Mouse (Mus musculus) MEL (cell line): ENCODE results near the gene Zfp64.

Source experiments
- CTCF ChIP-seq, 3 experiments: IDR thresholded peaks in 2 of 3; conservative IDR thresholded peaks in 1 of 3; 2 replicates each; pipeline ENCODE4 v1.5.1; 2011 to 2012; ENCODE audit warnings: low read length in 3 of 3, low read depth in 2 of 3, mild to moderate bottlenecking in 2 of 3, improper control_type of control experiment in 1 of 3, inconsistent platforms in 1 of 3, mixed read lengths in 1 of 3, moderate library complexity in 1 of 3; ENCODE audit not compliant: control insufficient read depth in 1 of 3, insufficient read depth in 1 of 3, poor library complexity in 1 of 3, severe bottlenecking in 1 of 3
- POLR2A ChIP-seq, 2 experiments: IDR thresholded peaks; 2 replicates each; pipeline ENCODE4 v1.6.1; 2011 to 2012; ENCODE audit warnings: low read length in 2 of 2, mild to moderate bottlenecking in 2 of 2, control low read depth in 1 of 2, improper control_type of control experiment in 1 of 2, low read depth in 1 of 2, moderate library complexity in 1 of 2; ENCODE audit not compliant: control insufficient read depth in 1 of 2, insufficient read depth in 1 of 2, poor library complexity in 1 of 2
- POLR2AphosphoS2 ChIP-seq: IDR thresholded peaks from 2 replicates; pipeline ENCODE4 v1.6.1; 2011; ENCODE audit warnings: low read length, improper control_type of control experiment

DNA sequence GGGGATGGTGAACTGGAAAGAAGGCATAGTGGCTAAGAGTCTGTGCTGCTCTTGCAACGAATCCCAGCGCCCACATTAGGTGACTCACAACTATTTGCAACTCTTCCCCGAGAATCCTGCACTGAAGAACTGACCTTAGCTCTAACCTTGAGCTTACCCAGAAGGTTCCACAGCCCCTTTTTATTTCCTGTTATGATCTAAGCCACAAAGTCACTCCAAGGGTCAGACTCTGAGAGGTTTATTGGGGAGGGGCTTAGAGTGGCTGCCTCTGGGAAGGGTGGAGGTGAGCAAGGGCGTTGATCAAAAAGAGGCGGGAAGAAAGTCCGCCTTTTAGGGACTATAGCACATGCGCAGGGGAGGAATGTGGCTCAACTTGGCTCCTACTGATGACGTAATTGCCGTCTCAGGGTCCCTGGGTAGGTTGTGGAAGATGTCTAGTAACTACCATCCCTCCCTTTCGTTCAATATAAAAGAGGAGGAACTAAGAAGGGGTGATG lies 511 bp upstream of the Zfp64 start:
- TF ChIP-seq CTCF (IDR thresholded peaks at IDR 0.05 in 2 of 3, conservative IDR thresholded peaks at IDR 0.05 in 1 of 3; ENCODE audit: control insufficient read depth in 1 of 3, insufficient read depth in 1 of 3, low read depth in 2 of 3, low read length in 3 of 3, poor library complexity in 1 of 3, severe bottlenecking in 1 of 3) (no peak), POLR2A (IDR thresholded peaks at IDR 0.05; ENCODE audit: control insufficient read depth in 1 of 2, insufficient read depth in 1 of 2, low read depth in 1 of 2, low read length in 2 of 2, poor library complexity in 1 of 2) (no peak; a peak in 1 of 4 replicates), POLR2AphosphoS2 (peak; percentile 58; the same call in 1 of the 2 replicates)
